Mouse (Mus musculus) monocyte, adult 59 days (primary cell): Measurements from ENCODE around the gene Cog6. TPM values are rescaled to one million over a fixed set of nuclear protein-coding genes. Genes with fewer than 3 reads are reported as not detected.

Experiments used
- total RNA-seq, 2 experiments: library from RNA; stranded (reverse); gene quantifications; one replicate each; pipeline ENCODE4 v1.2.4; 2023

Cog6 gene
- total RNA-seq, result 10 to 100 TPM; 17.4 TPM

GRCm38 (mm10) chr3:53016436-53017340 is at the start of gene Cog6:
Gene Cog6 (minus strand): TSS chr3:53017237.

GRCm38 (mm10) chr3:53041411-53042239 is 24.6 kb upstream of the Cog6 start, which contains the start of gene Lhfp:
Gene Lhfp (plus strand): TSS chr3:53041528.

Other genes starting within 250 kb of the Cog6 start
- under 1 TPM in 1 of 2 experiments, not detected in 1; 0.68 TPM for gene Lhfp, start 24.3 kb upstream of the Cog6 start, total RNA-seq